Mouse (Mus musculus): ENCODE measurements around the gene Atg9a. TPM values are rescaled to one million over a fixed set of nuclear protein-coding genes. Genes with fewer than 3 reads are reported as not detected.

The Atg9a gene
- total RNA-seq, 2 experiments from 2014 or later = 39.4 to 54.5 TPM

DNA sequence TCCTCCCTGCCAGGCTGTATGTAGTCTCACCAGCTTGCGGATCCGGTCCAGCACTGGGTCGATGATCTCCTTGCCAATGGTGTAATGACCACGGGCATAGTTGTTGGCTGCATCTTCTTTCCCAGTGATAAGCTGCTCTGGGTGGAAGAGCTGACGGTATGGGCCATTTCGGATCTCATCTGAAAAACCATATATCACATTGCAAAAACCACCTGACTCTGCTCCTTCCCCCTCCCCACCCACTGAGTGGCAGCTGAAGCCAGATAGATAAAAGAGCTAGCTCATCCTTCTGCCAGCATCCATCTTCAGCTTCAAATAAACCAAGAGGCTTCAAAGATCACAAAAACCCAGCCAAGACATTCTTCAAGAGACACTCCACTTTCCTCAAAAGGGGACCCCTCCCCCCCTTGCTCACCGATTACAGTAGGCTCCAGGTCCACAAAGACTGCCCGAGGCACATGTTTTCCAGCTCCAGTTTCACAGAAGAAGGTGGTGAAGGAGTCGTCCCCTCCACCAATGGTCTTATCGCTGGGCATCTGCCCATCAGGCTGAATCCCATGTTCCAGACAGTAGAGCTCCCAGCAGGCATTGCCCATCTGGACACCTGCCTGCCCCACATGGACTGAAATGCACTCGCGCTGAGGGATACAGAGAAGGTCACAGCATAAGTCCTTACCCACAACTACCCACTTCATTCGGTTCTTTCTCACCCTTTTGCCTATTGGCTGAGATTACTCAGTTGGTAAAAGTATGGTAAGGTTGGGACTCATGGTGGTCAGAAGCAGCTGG lies 25.0 kb upstream of the Atg9a start:
- ATAC-seq (replicated peaks; ENCODE audit: low FRiP score, poor library complexity, severe bottlenecking) = peak; percentile 62

DNA sequence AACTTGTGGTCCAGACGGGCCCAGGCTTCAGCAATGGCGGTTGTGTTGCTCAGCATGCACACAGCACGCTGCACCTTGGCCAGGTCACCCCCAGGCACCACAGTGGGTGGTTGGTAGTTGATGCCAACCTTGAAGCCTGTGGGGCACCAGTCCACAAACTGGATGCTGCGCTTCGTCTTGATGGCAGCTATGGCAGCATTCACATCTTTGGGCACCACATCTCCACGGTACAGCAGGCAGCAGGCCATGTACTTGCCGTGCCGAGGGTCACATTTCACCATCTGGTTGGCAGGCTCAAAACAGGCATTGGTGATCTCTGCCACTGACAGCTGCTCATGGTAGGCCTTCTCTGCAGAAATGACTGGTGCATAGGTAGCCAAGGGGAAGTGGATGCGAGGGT lies 23.8 kb upstream of the Atg9a start:
- ATAC-seq (replicated peaks; ENCODE audit: low FRiP score, poor library complexity, severe bottlenecking) = no peak

DNA sequence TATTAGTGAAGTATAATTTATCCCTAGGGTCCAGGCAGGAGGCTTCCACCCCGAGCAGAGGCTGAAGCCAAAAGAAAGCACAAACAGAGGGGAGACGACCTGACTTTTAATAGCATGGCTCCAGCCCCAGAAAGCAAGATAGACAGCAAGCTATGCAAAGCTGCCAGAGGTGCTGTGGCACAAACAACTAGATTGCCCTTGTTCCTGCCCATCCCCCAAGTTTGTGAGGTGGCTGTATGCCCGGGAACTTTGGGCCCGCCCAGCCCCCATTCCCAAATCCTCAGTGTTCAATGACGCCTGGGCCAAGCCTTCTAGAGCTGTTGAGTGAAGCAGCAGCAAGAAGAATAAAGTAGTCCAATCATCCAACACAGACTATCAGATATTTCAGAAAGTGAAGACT lies 22.9 kb upstream of the Atg9a start:
- ATAC-seq (replicated peaks; ENCODE audit: low FRiP score, poor library complexity, severe bottlenecking) = no peak

DNA sequence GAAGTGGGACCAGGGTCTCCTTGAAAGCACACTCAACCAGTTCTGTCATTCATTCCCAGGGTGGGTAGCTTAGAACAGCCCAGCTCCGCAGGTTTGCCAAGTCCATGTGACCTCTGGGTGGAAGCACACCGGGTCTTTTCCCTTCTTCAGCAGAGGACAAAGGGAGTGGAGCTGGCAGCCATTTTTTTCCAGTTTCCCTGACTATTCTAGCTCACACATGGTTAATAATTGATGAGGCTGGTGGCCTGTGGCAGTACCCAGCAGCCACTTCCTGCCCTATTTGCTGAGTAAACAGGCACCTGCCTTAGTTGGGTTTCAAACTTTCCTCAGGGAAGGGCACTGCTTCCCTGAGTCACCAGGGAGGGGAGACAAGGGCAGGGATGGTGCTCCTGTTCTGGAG lies 22.4 kb upstream of the Atg9a start:
- ATAC-seq (replicated peaks; ENCODE audit: low FRiP score, poor library complexity, severe bottlenecking) = no peak

DNA sequence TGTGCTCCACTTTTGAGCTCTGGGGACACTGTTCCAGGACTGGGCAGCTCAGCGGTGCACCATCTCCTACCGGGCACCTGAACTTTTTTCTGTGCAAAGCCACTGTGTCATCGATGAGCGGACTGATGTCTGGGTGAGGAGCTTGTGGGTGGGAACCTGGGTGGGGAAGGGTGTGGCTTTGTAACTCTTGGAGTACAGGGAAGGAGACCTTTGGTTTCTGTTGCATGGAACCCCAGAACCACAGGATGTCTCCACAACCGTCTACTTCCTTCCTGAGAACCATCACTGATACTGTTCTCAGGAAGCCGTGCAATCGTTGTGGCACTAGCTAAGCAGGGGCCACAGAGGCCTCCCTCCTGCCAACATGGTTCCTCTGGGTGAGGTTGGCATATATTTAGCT lies 21.1 kb upstream of the Atg9a start:
- ATAC-seq (replicated peaks; ENCODE audit: low FRiP score, poor library complexity, severe bottlenecking) = 0 out of 2 replicates have a peak, but pooled peaks have one; percentile 15

DNA sequence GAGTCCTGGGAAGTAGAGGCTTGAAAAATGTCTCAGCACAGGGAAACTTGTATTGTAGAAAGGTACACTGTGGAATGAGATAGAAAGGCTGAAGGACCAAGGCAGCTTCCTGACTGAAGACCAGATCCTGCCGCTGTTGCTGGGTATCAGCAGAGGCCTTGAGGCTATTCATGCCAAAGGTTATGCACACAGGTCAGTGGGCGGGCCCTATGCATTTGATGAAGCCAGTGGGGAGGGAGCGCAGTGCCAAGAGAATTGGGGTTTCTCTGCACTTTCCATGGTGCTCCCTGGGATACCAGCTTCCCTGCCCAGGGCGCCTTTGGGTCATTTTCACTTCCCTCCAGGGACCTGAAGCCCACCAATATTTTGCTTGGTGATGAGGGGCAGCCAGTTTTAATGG lies 20.5 kb upstream of the Atg9a start:
- ATAC-seq (replicated peaks; ENCODE audit: low FRiP score, poor library complexity, severe bottlenecking) = no peak

DNA sequence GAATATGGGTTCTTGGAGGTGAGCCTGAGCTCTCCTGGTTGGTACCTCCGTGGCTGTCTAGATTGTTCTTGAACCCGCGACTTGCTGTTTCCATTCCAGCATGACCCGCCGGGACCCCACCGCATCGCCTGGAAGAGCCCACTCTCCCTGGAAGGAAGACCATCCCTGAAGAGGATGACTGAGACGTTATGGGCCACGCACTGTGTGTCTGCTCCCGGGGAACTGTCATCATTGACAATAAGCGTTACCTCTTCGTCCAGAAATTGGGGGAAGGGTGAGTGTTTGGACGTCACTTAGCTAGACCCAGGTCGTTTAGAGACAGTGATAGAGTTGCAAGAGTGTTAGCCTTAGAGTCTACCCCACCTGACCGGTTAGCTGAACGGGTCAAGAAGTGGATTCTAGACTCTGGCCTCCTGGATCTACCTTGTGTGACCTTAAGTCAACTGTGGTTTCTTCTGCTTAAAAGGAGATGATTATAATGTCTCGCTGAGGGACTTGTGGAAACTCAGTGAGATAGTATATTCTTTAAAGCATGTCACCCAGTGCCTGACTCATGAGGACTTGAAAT lies 19.2 kb upstream of the Atg9a start:
- no peak for ATAC-seq (replicated peaks; ENCODE audit: low FRiP score, poor library complexity, severe bottlenecking)

DNA sequence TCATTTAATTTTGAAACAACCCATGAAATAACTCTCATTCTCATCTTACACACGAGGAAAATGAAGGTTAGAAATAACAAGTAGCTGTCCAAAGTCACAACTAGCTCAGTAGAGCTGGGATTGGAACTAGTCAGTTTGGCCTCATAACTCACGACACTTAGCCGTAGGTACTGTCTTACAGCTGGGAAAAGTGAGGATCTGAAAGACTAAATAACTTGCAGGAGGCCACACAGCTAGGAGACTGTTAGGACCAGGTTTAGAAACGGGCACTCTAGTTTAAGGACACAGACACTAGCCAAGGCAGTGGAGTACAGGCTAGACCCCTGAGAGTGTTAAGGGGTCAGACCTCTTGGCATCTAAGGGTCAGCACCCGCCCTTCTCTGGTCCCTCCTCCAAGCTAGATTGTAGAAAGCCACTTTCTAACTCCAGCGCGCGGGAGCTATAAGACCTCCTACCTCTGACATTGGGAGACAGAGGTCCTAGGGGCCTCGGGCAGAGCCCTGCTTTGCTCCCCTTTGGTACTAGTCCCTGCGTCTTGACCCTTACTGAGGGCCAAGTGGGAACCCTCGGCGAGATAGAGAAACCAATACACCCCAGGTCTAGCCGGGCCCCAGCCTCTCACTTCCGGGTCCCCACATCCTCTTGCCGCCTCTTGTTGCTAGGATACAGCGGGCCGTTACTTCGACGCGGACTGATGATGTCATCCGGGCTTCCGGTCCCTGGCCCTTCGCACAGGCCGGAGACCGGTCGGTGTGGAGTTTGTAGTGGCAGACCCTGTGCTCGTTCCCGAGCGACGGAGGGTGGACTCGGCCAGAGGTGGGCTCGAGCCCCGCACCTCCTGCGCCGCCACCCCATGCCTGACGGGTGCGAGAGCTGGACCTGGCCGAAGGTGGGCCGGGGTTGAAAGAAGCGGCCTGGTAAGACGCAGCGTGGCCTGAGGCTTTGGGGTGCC lies 18.4 kb upstream of the Atg9a start, which contains the start of the genes Glb1l and Stk16:
Glb1l (minus strand) TSS at position 678 of the 952 bp plus-strand sequence.
Stk16 (plus strand) TSS at position 703 of the 952 bp plus-strand sequence.
- ATAC-seq (replicated peaks; ENCODE audit: low FRiP score, poor library complexity, severe bottlenecking) = peak; percentile 84

DNA sequence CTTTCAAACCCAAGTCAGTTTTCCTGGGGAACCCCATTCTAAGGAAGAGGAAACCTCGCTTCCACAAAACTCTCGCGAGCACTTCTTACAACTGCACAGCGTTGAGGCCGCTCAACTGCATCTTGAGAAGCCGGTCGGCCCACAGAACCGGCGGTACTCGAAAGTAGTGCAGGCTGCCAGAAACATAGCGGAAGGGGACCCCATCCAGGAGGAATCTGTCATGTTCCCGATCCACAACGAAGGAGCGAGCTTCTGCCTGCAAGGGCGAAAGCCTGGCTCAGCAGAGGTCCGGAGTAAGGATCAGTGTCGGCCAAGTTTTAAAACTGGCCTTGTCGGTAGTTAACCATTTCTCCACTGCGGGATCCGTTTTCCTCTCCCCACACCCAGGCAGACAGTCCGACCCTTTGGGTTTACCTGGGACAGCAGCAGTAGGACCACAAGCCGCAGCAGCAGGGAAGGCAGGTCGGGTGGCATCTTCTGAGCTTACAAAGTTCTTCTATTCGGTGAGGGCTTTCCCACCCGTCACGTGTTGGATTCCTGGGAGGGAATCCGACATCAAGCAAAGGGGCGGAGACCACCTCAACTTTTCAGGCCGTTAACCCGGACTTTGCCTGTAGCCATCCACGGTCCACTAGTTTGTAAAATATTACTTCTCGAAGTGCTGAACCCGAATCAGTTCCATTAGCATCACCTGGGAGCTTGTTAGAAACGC lies 17.1 kb upstream of the Atg9a start:
- ATAC-seq (replicated peaks; ENCODE audit: low FRiP score, poor library complexity, severe bottlenecking) = peak; percentile 17; the same call in 1 of the 2 replicates

DNA sequence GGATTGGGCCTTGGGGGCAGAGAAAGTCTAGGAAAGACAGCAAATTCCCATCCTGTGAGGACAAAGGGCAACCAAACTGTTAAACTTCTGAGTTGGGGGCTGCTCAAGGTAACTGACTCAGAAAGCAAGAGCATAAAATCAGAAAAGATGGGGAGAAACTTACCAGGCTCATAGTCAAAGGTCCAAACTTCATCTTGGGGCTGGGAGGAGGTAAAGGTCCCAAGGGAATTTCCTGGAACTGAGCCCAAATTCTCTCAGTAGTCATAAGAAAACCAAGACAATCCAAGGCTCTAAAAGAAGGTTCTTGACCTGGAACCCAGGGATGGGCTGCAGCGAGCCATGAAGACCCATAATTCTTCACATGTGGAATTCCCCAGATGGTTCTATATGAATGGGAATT lies 9.2 kb upstream of the Atg9a start:
- ATAC-seq (replicated peaks; ENCODE audit: low FRiP score, poor library complexity, severe bottlenecking) = no peak

DNA sequence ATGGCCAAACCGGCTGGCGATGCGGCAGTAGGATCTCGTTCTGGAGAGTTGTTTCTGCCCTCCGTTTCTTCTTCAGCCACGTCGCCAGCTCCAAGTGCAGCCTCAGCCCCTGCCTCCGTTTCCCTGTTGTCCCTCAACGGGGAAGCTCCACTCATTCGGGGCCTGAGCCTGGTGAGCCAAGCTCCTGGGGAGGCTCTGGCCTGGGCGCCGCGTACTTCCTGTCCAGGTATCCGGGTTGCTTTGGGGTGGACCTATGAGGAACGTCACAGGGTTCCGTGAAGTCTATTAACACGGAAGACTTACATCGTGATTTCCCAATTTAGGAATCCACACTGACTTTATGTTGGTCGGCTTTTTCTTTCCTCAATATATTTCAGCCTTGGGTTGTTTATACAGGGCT lies 456 bp upstream of the Atg9a start:
- peak; percentile 32; the same call in 1 of the 2 replicates for ATAC-seq (replicated peaks; ENCODE audit: low FRiP score, poor library complexity, severe bottlenecking)

DNA sequence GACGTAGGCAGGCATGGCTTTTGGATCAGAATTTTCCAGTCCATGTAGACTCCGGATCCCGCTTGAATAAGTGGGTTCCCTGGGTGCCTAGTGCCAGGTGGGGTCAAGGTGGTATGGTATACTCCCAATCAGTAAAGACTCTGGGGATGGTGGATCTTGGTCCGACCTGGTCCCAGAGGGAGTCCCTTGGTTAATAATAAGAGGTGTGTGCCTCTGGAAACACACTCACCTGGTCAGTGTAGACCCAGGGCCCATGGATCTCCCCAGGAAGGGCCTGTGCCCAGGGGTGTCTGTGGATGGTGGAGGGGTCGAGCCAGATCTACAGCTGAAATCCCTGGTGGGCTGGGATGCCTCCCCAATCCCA lies 756 bp downstream of the Atg9a start:
- 0 out of 2 replicates have a peak, but pooled peaks have one; percentile 16 for ATAC-seq (replicated peaks; ENCODE audit: low FRiP score, poor library complexity, severe bottlenecking)

DNA sequence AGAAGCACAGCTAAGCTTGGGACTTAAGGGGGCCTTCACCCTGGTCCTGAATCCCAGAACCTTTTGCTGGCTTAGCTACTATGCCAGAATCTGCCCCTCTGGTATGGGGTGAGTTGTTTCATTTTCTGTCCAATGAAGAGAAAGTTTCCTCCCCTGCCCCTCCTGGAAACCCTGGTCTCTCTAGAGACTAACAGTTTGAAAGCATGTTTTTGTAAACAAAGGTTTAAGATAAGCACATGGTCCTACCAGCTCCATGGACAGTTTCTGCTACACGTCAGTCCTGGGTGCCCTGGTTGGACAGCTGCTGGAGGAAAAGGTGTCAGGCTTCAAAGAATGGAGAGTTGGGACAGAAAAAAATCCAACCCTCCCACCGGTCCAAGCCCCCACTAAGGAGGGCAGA lies 1.4 kb downstream of the Atg9a start:
- ATAC-seq (replicated peaks; ENCODE audit: low FRiP score, poor library complexity, severe bottlenecking) = no peak

DNA sequence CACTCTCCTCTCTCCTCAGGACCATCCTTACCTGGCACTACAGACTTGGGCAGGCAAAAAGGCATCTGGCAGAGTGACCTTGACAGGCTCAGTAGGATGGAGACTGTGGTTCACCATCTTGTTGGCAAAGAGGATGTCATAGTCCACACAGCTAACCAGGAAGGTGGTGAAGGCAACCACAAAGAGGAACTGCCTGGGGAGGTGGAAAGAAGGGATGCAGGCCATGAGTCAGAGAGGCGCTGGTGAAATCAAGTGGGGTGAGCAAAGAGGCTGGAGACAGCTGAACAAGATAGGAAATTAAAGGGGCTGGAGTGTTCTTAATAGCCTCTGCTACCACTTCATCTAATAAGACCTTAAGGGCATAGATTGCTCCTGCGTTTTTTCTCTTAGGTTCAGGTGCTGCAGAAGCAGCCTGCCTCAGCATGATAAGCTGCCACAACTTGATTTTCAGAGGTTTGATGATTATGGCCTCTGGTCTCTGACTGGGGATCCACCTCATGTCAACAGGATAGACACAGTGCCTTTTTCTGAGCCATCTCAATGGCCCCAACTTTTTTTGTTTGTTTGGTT lies 4.0 kb downstream of the Atg9a start:
- ATAC-seq (replicated peaks; ENCODE audit: low FRiP score, poor library complexity, severe bottlenecking) = no peak

DNA sequence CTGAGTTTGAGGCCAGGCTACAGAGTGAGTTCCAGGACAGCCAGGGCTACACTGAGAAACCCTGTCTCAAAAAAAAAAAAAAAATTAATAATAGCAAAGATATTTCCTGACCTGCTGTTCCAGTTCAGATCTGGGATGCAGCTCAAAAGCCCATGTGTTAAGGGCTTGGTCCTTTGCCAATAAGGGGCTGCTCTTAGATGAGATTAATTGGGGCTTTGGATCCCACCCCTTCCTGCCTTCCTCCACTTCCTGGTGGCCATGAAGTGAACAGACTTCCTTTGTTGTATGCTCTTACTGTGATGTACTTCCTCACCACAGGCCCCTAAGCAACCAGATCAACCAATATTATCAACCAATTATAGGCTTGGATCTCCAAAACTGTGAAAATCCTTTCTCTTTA lies 4.9 kb downstream of the Atg9a start:
- ATAC-seq (replicated peaks; ENCODE audit: low FRiP score, poor library complexity, severe bottlenecking) = no peak

DNA sequence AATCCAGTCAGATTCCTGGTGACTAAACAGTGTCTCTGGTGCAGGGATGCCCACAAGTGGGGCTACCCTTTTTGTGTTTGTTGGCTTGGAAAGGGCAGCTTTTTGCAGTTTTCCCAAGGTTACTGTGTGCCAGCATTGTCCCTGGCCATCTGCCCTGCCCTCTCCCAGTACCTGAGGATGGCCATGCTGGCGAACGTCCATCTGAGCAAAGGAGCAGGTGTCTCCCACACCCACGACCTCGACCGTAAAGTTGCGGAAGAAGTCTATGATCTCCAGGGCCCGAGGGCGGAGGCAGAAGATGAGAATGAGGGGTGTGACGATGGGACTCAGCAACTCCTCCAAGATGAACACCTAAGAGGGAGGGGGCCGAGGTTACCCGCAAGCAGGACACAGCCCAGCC lies 6.5 kb downstream of the Atg9a start:
- ATAC-seq (replicated peaks; ENCODE audit: low FRiP score, poor library complexity, severe bottlenecking) = no peak

DNA sequence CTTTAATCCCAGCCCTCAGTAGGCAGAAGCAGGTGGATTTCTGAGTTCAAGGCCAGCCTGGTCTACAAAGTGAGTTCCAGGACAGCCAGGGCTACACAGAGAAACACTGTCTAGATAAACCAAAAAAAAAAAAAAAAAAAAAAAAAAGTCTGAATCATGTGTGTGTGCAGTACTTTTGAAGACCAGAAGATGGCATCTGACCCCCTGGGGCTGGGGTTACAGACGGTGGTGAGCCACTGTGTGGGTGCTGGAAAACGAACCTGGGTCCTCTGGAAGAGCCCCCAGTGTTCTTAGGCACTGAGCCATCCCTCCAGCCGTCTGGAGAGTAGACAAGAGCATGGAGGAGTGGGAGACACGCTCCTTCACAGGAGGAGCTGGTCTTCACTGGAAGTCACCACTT lies 9.8 kb downstream of the Atg9a start:
- ATAC-seq (replicated peaks; ENCODE audit: low FRiP score, poor library complexity, severe bottlenecking) = no peak

DNA sequence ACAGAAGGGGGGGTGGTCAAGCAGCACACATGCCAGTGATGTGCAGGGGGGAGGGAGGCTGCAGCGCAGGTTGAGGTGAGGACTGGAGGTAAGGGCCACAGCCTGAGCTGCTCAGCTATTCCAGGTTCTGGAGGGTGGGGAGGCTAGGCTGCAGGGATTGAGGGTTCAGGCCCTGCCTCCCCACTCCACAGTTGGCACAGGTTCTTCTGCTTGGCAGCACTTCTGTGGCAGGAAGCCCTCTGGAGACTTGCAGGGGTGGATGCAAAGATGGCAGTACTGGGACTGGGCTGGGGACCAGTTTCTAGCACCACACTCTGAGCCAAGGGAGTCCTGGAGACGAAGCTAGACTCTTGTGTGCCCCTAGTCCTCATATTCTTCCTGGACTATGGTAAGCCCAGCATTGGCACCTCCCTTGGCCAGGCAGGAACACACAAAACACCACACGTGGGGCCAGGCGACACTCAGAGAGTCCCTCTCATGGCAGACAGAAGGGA lies 10.6 kb downstream of the Atg9a start:
- no peak for ATAC-seq (replicated peaks; ENCODE audit: low FRiP score, poor library complexity, severe bottlenecking)

DNA sequence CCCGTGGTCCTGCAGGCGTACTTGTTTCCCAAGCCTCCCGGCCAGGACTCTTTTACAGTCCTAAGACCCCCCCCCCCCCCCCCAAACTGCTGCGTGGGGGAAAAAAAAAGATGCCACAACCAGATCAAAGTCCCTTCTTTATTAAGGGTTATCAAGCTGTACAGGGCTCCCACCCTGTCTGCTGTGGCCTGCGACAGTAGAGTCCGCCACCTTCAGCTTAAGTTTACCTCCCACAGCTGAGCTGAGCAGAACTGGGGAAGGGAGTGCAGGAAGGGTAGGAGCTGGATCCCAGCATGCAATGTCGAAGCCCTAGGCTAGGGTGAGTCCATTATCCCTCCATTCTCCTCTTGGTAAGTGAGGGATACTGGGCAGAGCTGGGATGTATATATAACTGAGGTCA lies 11.3 kb downstream of the Atg9a start:
- ATAC-seq (replicated peaks; ENCODE audit: low FRiP score, poor library complexity, severe bottlenecking) = no peak

Data from erythroid progenitor cell, adult 5-6 weeks (primary cell).